Mouse (Mus musculus) heart, embryonic 12.5 days (tissue): ENCODE results near the gene Bscl2. TPM values are rescaled to one million over a fixed set of nuclear protein-coding genes. Genes with fewer than 3 reads are reported as not detected.

Source experiments
- ATAC-seq: fragments of 200-750 bp; cut with Nextera tagmentation; 2 replicates; pipeline ENCODE4 v1.8.0; 2017; ENCODE audit warnings: moderate TSS enrichment, moderate library complexity; ENCODE audit not compliant: insufficient number of reproducible peaks, low FRiP score
- H3K27ac ChIP-seq: fragments of 300-500 bp; sonication (generic); 2 replicates; pipeline ENCODE4 v1.5.1; 2016; ENCODE audit warnings: mild to moderate bottlenecking, moderate library complexity; ENCODE audit not compliant: poor library complexity, severe bottlenecking
- H3K27me3 ChIP-seq: fragments of 300-500 bp; sonication (generic); replicated peaks from 2 replicates; pipeline ENCODE4 v1.6.1; 2016; ENCODE audit warnings: mild to moderate bottlenecking, moderate library complexity
- H3K36me3 ChIP-seq: fragments of 300-500 bp; sonication (generic); 2 replicates; pipeline ENCODE4 v1.6.1; 2016; ENCODE audit warnings: mild to moderate bottlenecking, moderate library complexity
- H3K4me1 ChIP-seq: fragments of 300-500 bp; sonication (generic); replicated peaks from 2 replicates; pipeline ENCODE4 v1.6.1; 2016; ENCODE audit warnings: mild to moderate bottlenecking
- H3K4me2 ChIP-seq: fragments of 300-500 bp; sonication (generic); 2 replicates; pipeline ENCODE4 v1.6.1; 2016; ENCODE audit warnings: mild to moderate bottlenecking, moderate library complexity
- H3K4me3 ChIP-seq: fragments of 300-500 bp; sonication (generic); 2 replicates; pipeline ENCODE4 v1.5.1; 2016; ENCODE audit warnings: mild to moderate bottlenecking
- H3K9ac ChIP-seq: fragments of 300-500 bp; sonication (generic); 2 replicates; pipeline ENCODE4 v1.6.1; 2016; ENCODE audit warnings: mild to moderate bottlenecking, moderate library complexity
- H3K9me3 ChIP-seq: fragments of 300-500 bp; sonication (generic); replicated peaks from 2 replicates; pipeline ENCODE4 v1.6.1; 2016; ENCODE audit warnings: mild to moderate bottlenecking, moderate library complexity
- WGBS: fragments of 180-500 bp; shearing (Covaris S2); methylation state at CpG from one replicate; pipeline ENCODE4 v1.1.7; 2016; 5-methylcytosine and 5-hydroxymethylcytosine counted together
- polyA plus RNA-seq: library from polyadenylated mRNA; unstranded; fragments of >200 nt; fragmentation: Nextera tagmentation; extraction: Ambion mirVana; gene quantifications from 2 replicates; pipeline ENCODE4 v1.2.1, GENCODE M21; 2016

The Bscl2 gene
- polyA plus RNA-seq, 1 experiment from 2014 or later: 41.1 TPM

DNA sequence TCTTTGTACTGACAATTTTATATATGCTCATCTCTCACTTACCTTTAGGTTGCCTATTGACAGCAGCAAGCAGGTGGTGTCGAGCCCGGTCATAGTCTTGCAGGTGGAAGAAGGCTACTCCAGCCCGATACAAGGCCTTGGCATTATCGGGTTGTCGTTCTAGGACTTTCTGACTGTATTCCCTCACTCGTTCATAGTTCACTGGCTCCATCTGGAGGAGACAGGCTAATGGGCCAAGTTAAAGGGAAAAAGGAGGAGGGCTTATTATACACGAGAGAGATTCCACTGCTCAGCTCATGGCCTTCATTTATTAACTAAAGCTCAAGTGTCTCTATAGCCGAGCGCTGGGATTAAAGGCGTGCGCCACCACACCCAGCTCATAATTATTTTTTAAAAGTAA, 21.5 kb upstream of the Bscl2 start:
- Histone ChIP-seq H3K4me2 (no peak overlapping the region), H3K9ac (no peak overlapping the region), H3K9me3 (no peaks in the 10 kb centered on the region), H3K27me3 (no peaks in the 10 kb centered on the region), H3K36me3 (peaks cover 54% of the 10 kb centered on the region), H3K4me1 (peaks cover 15% of the 10 kb centered on the region), H3K4me3 (no peak overlapping the region), H3K27ac (no peak overlapping the region)
- 81% methylated on average over 11 of the region's 11 CpGs for WGBS
- no peak for ATAC-seq

DNA sequence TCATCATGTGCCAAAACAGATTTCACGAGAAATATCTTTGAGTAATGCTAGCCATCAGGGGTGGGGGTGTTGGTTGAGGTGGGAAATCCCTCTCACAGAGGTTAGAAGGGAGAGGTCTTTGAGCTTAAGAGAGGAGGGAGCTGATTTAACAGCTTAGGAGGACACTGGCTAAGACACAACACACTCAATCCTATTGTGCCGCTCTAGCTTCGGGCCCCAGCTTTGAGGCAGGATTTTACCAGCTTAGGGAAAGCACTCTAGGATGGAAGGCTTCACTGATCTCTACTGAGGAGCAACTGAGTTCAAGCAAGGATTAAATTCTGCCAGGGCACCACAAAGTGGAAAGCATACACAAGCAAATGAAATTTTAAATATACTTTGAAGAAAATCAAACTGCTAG, 20.3 kb upstream of the Bscl2 start:
- Histone ChIP-seq H3K9me3 (no peaks in the 10 kb centered on the region), H3K4me3 (no peak overlapping the region), H3K27me3 (no peaks in the 10 kb centered on the region), H3K36me3 (peaks cover 45% of the 10 kb centered on the region), H3K4me1 (peaks cover 18% of the 10 kb centered on the region), H3K27ac (no peak overlapping the region), H3K4me2 (peak overlapping the region; percentile 17; the same call in 1 of the 2 replicates), H3K9ac (peak overlapping the region; percentile 30; the same call in 1 of the 2 replicates)
- WGBS: 82% methylated on average over 3 of the region's 3 CpGs
- ATAC-seq: no peak

GRCm38 (mm10) chr19:8818301-8818798, 18.9 kb upstream of the Bscl2 start:
- Histone ChIP-seq H3K4me2 (peak overlapping the region; percentile 95), H3K4me3 (peak overlapping the region; percentile 97), H3K9ac (peak overlapping the region; percentile 86), H3K27ac (peak overlapping the region; percentile 99), H3K27me3 (no peaks in the 10 kb centered on the region), H3K9me3 (no peaks in the 10 kb centered on the region), H3K4me1 (peaks cover 26% of the 10 kb centered on the region), H3K36me3 (peaks cover 39% of the 10 kb centered on the region)
- WGBS: 26% methylated on average over 14 of the region's 14 CpGs
- ATAC-seq: no peak

DNA sequence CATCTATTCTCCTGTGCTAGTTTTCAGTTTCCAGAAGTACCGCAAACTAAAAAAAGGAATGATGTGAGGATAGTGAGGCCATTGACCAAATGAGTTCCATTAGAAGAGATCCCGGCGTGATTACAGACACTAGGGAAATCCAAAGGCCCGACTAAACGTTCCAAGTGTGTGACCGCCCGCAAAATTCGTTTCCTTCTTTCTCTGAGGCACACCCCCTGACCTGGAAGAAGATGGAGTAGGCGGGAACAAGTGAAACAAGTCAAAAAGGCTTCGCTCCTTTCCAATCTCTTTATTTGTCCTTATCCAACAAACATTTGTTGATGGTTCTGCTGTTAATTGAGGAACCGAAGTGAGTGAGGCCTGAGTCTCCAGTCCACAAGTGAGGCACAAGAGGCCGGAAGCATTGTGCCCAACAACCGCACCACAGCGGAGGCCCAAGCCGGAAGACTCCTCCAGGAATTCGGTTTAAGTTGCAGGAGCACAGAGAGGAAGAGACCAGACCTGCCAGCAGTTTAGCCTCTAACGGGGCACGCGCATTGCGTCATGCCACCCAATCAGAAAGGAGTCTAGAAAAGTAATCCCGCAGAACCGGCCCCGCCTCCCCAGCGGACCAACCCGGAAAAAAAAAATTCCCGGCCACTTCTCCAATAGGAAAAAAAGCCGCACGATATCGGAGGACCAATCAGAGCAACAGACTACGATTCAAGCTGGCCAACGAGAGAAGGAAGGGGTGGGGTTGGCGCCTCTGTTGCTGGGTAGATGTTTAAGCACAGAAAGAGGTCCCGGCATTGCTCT, 18.3 kb upstream of the Bscl2 start, which contains the start of gene Ttc9c:
TSS of gene Ttc9c (minus strand) at position 533 of the 795 bp plus-strand sequence.
- under 1% methylated on average over 33 of the region's 33 CpGs for WGBS
- Histone ChIP-seq H3K27me3 (no peaks in the 10 kb centered on the region), H3K9me3 (no peaks in the 10 kb centered on the region), H3K4me2 (peak within 1 kb of the TSS; percentile 95), H3K27ac (peak within 1 kb of the TSS; percentile 99), H3K4me1 (peaks cover 26% of the 10 kb centered on the region), H3K4me3 (peak within 1 kb of the TSS; percentile 97), H3K9ac (peak within 1 kb of the TSS; percentile 98), H3K36me3 (peaks cover 40% of the 10 kb centered on the region)
- ATAC-seq: peak; percentile 88

DNA sequence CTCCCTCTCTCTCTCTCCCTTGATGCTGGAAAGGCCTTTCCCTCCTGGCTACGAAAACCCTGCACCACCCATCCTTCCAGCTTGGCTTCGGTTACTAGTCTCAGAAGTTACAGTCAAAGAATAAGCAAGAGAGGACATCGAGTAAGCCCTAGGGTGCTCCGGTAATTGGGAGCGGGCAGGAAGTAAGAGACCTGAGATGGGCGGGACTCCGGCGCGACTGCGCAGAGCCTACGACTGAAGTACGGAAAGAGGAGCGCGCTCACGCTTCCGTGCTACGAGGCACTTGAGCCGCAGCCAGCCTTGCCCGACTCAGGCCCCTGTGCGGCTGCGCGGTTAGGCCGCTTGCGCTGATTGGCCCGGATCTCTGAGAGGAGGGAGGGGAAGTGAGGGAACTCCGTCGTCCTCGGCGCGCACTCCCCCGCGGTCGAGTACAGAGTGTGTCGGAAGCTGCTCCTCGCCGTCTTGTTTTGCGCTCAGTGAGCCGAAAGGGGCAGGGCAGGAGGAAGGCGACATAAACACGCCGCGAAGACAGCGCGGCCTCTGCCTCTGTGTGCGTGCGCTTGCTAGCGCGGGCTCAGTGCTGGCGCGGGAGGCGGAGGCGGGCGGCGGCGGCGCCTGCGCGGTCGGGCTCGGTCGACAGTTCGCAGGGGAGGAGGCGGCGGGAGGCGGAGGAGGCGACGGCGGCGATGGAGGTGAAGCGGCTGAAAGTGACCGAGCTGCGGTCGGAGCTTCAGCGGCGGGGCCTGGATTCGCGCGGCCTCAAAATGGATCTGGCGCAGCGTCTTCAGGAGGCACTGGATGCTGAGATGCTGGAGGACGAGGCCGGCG, 17.5 kb upstream of the Bscl2 start, which contains the start of gene Hnrnpul2:
TSS of gene Hnrnpul2 (plus strand) at position 415 of the 828 bp plus-strand sequence.
- Histone ChIP-seq H3K27ac (peak within 1 kb of the TSS; percentile 99), H3K36me3 (peaks cover 41% of the 10 kb centered on the region), H3K9me3 (no peaks in the 10 kb centered on the region), H3K9ac (peak within 1 kb of the TSS; percentile 98), H3K4me3 (peak within 1 kb of the TSS; percentile 97), H3K27me3 (no peaks in the 10 kb centered on the region), H3K4me1 (peaks cover 26% of the 10 kb centered on the region), H3K4me2 (peak within 1 kb of the TSS; percentile 95)
- peak; percentile 95 for ATAC-seq
- 0% methylated on average over 82 of the region's 83 CpGs for WGBS

- Histone ChIP-seq H3K36me3 (peaks cover 41% of the 10 kb centered on the region), H3K9ac (peak overlapping the region; percentile 98), H3K4me3 (peak overlapping the region; percentile 97), H3K4me2 (peak overlapping the region; percentile 95), H3K27me3 (no peaks in the 10 kb centered on the region), H3K9me3 (no peaks in the 10 kb centered on the region), H3K27ac (peak overlapping the region; percentile 99), H3K4me1 (peaks cover 26% of the 10 kb centered on the region)
- ATAC-seq: peak; percentile 44
- WGBS: under 1% methylated on average over 46 of the region's 48 CpGs
Observed at GRCm38 (mm10) chr19:8820424-8820956, 16.8 kb upstream of the Bscl2 start.

DNA sequence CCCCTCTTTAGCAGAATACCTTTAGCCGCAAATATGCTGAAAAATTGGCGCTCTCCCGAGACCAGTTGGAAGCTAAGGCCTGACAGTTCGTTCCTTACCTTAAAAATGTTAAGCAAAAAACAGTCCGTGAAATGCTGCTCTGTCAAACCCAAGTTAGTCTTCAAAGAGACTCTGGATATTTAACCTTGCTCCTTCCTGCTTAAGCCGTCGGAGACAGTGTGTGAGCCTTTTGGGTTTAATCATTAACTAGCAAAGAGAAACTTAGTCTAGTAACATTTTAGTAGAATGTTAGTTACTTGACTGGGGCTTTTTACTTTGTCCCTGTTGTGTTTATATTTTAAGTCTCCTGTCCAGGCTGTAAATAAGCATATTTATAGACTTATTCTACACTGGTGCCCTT, 16.1 kb upstream of the Bscl2 start:
- H3K9me3 ChIP-seq: no peaks in the 10 kb centered on the region
- under 1% methylated on average over 7 of the region's 7 CpGs for WGBS
- peaks cover 43% of the 10 kb centered on the region for H3K36me3 ChIP-seq
- no peaks in the 10 kb centered on the region for H3K27me3 ChIP-seq
- peak overlapping the region; percentile 95 for H3K4me2 ChIP-seq
- H3K27ac ChIP-seq: peak overlapping the region; percentile 99; the same call in 1 of the 2 replicates
- ATAC-seq: no peak
- H3K4me3 ChIP-seq: peak overlapping the region; percentile 97
- peaks cover 26% of the 10 kb centered on the region for H3K4me1 ChIP-seq
- H3K9ac ChIP-seq: peak overlapping the region; percentile 98

- no peaks in the 10 kb centered on the region for H3K27me3 ChIP-seq
- 0 out of 2 replicates have a peak overlapping the region, but pooled peaks have one; percentile 46 for H3K9ac ChIP-seq
- H3K4me3 ChIP-seq: peak overlapping the region; percentile 97
- H3K36me3 ChIP-seq: peaks cover 49% of the 10 kb centered on the region
- no peaks in the 10 kb centered on the region for H3K9me3 ChIP-seq
- H3K4me1 ChIP-seq: peaks cover 18% of the 10 kb centered on the region
- H3K4me2 ChIP-seq: peak overlapping the region; percentile 48
- no peak overlapping the region for H3K27ac ChIP-seq
- no peak for ATAC-seq
- WGBS: 73% methylated on average over 8 of the region's 8 CpGs
Observed at GRCm38 (mm10) chr19:8822696-8823095, 14.6 kb upstream of the Bscl2 start.

GRCm38 (mm10) chr19:8829660-8830059, 7.6 kb upstream of the Bscl2 start, which contains the start of gene AC129217.1:
Gene AC129217.1, plus strand, starts transcription at chr19:8829773.
- Histone ChIP-seq H3K4me1 (no peaks in the 10 kb centered on the region), H3K4me3 (no peak within 1 kb of the TSS), H3K4me2 (no peak within 1 kb of the TSS), H3K9me3 (no peaks in the 10 kb centered on the region), H3K9ac (no peak within 1 kb of the TSS), H3K27me3 (no peaks in the 10 kb centered on the region), H3K27ac (no peak within 1 kb of the TSS), H3K36me3 (peaks cover 97% of the 10 kb centered on the region)
- 88% methylated on average over 8 of the region's 8 CpGs for WGBS
- ATAC-seq: no peak

DNA sequence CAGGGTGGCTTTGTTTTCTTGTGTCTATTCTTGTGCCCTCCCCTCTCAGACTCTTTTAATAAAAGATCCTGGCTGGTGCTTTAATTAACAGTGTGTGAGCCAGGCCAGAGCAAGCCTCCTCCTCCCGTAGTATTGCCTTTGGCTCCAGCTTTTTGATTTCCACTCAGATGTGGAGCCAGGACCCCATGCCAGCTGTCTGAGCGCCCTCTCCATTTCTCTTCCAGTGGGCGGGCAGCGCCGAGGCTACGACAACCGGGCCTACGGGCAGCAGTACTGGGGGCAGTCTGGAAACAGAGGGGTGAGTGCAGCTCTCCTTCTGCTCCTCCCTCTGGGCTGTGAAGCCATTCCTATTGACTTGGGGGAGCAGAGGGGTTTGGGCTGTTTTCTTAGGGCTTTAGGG, 6.6 kb upstream of the Bscl2 start:
- no peak overlapping the region for H3K27ac ChIP-seq
- H3K4me3 ChIP-seq: no peak overlapping the region
- no peaks in the 10 kb centered on the region for H3K27me3 ChIP-seq
- no peak overlapping the region for H3K4me2 ChIP-seq
- no peaks in the 10 kb centered on the region for H3K4me1 ChIP-seq
- no peaks in the 10 kb centered on the region for H3K9me3 ChIP-seq
- WGBS: 96% methylated on average over 8 of the region's 8 CpGs
- H3K9ac ChIP-seq: no peak overlapping the region
- H3K36me3 ChIP-seq: peaks cover 91% of the 10 kb centered on the region
- no peak for ATAC-seq
